Mouse (Mus musculus) forebrain, embryonic 14.5 days (tissue): ENCODE results near the gene Adm2. TPM values are rescaled to one million over a fixed set of nuclear protein-coding genes. Genes with fewer than 3 reads are reported as not detected.
A peak's percentile ranks its signal among the peaks of the same experiment; 100 is the strongest.

ENCODE experiments used
- ATAC-seq: fragments of 200-750 bp; cut with Nextera tagmentation; 2 replicates; pipeline ENCODE4 v1.8.0; 2017; ENCODE audit warnings: mild to moderate bottlenecking, moderate library complexity
- DNase-seq: peaks from one replicate; pipeline ENCODE4 v3.0.0-alpha.2; 2015; ENCODE audit warnings: low spot score
- H3K27ac ChIP-seq: fragments of 300-500 bp; sonication (generic); 2 replicates; pipeline ENCODE4 v1.5.1; 2014; ENCODE audit warnings: low read depth, mild to moderate bottlenecking, control low read depth, low read length, moderate library complexity
- H3K27me3 ChIP-seq: fragments of 300-500 bp; sonication (generic); replicated peaks from 2 replicates; pipeline ENCODE4 v1.6.1; 2014; ENCODE audit warnings: low read length, control low read depth, mixed read lengths; ENCODE audit not compliant: control insufficient read depth, insufficient read depth
- H3K36me3 ChIP-seq: fragments of 300-500 bp; sonication (generic); 2 replicates; pipeline ENCODE4 v1.6.1; 2014; ENCODE audit warnings: low read length, control low read depth; ENCODE audit not compliant: control insufficient read depth, insufficient read depth
- H3K4me1 ChIP-seq: fragments of 300-500 bp; sonication (generic); 2 replicates; pipeline ENCODE4 v1.6.1; 2014; ENCODE audit warnings: antibody characterized with exemption, low read length, control low read depth; ENCODE audit not compliant: control insufficient read depth, insufficient read depth
- H3K4me2 ChIP-seq: fragments of 300-500 bp; sonication (generic); 2 replicates; pipeline ENCODE4 v1.6.1; 2014; ENCODE audit warnings: mild to moderate bottlenecking, control low read depth, low read length
- H3K4me3 ChIP-seq: fragments of 300-500 bp; sonication (generic); 2 replicates; pipeline ENCODE4 v1.5.1; 2014; ENCODE audit warnings: low read depth, low read length, control low read depth
- H3K9ac ChIP-seq: fragments of 300-500 bp; sonication (generic); 2 replicates; pipeline ENCODE4 v1.6.1; 2014; ENCODE audit warnings: mild to moderate bottlenecking, low read length, control low read depth, moderate library complexity
- H3K9me3 ChIP-seq: fragments of 300-500 bp; sonication (generic); replicated peaks from 2 replicates; pipeline ENCODE4 v1.6.1; 2016; ENCODE audit warnings: low read length, control low read depth, mixed read lengths; ENCODE audit not compliant: control insufficient read depth
- WGBS: fragments of 180-500 bp; shearing (Covaris S2); extraction: QIAGEN DNeasy Blood & Tissue Kit; methylation state at CpG from one replicate; pipeline ENCODE4 v1.1.7; 2014; 5-methylcytosine and 5-hydroxymethylcytosine counted together
- polyA plus RNA-seq: library from polyadenylated mRNA; unstranded; fragments of >200 nt; fragmentation: Nextera tagmentation; extraction: Ambion mirVana; gene quantifications from 2 replicates; pipeline ENCODE4 v1.2.1, GENCODE M21; 2014

The Adm2 gene
- polyA plus RNA-seq, 1 experiment from 2014 or later = not detected

DNA sequence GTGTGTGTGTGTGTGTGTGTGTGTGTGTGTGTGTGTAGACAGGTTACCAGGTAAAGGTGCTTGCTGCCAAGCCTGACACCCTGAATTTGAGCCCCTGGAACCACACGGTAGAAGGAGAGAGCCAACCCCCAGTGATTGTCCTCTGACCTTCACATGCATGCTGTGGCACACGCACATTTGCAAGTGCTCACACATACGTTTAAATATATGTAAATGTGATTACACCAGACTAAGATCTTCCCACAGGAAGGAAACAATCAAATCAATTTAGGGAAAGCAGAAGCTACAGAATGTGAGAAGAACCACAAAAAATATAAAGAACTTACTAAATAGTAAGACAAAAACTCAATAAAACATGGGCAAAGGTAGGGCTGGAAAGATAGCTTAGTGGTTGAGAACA is 17.6 kb downstream of the Adm2 start:
- ATAC-seq (no peak), DNase-seq (no peak)
- Histone ChIP-seq H3K27me3 (no peaks in the 10 kb centered on the region), H3K36me3 (no peaks in the 10 kb centered on the region), H3K9ac (no peak overlapping the region), H3K4me2 (no peak overlapping the region), H3K9me3 (no peaks in the 10 kb centered on the region), H3K4me3 (no peak overlapping the region), H3K4me1 (no peaks in the 10 kb centered on the region), H3K27ac (no peak overlapping the region)
- WGBS = 88% methylated on average over 3 of the region's 3 CpGs

DNA sequence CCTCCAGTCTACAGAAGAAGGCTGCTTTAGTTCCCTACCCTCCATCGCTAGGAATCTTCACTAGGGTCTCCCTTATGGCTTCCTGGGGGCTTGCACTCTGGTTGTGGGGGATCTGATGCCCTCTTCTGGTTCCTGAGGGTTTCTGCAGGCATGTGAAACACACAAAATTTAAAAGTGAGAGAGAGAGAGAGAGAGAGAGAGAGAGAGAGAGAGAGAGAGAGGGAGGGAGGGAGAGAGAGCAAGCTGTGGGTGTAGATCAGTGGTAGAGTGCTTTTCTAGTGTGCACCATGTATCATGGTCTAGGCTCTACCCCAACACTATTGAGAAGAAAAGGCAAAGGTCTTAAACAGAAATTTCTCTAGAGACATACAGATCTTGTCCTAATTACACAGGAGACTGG is 19.2 kb downstream of the Adm2 start:
- Histone ChIP-seq H3K4me2 (no peak overlapping the region), H3K4me1 (no peaks in the 10 kb centered on the region), H3K4me3 (no peak overlapping the region), H3K27ac (no peak overlapping the region), H3K9ac (no peak overlapping the region), H3K27me3 (no peaks in the 10 kb centered on the region), H3K36me3 (no peaks in the 10 kb centered on the region), H3K9me3 (no peaks in the 10 kb centered on the region)
- ATAC-seq = no peak
- no peak for DNase-seq
- 36% methylated on average over 1 of the region's 1 CpGs for WGBS

DNA sequence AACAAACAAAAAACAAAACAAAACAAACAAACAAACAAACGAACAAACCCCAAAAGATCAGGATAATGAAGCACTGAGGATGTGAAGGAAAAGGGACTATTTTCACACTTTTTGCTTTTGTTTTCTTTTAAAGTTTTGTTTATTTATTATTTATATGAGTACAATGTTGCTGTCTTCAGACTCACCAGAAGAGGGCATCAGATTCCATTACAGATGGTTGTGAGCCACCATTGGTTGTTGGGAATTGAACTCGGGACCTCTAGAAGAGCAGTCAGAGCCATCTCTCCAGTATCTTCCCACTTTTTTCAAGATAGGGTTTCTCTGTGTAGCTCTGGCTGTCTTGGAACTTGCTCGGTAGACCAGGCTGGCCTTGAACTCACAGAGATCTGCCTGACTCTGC is 20.8 kb downstream of the Adm2 start:
- Histone ChIP-seq H3K9ac (no peak overlapping the region), H3K9me3 (no peaks in the 10 kb centered on the region), H3K4me2 (no peak overlapping the region), H3K4me3 (no peak overlapping the region), H3K4me1 (no peaks in the 10 kb centered on the region), H3K36me3 (no peaks in the 10 kb centered on the region), H3K27ac (no peak overlapping the region), H3K27me3 (no peaks in the 10 kb centered on the region)
- ATAC-seq (no peak), DNase-seq (no peak)
- WGBS = 84% methylated on average over 3 of the region's 3 CpGs

DNA sequence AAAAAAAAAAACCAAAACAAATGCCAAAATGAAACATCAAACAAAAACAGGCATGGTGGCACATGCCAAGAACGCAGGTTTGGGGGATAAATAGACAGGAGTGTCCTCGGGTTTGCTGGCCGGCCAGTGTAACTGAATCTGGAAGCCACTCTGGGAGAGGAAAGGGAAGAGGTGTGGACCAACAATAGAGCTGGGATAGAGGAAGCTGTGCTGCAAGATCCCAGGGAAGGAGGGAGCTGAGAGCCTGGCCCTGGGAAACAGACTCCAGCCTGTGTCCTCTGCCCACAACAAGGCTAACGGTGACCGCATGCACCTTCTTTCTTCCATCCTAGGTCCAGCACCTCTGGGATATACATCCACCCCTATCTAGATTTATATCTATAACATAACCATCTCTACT is 27.9 kb downstream of the Adm2 start:
- DNase-seq (no peak), ATAC-seq (no peak)
- Histone ChIP-seq H3K27me3 (no peaks in the 10 kb centered on the region), H3K4me2 (no peak overlapping the region), H3K9me3 (no peaks in the 10 kb centered on the region), H3K4me1 (peaks cover 7% of the 10 kb centered on the region), H3K4me3 (no peak overlapping the region), H3K9ac (no peak overlapping the region), H3K36me3 (peaks cover 46% of the 10 kb centered on the region), H3K27ac (no peak overlapping the region)
- WGBS = 86% methylated on average over 5 of the region's 5 CpGs

DNA sequence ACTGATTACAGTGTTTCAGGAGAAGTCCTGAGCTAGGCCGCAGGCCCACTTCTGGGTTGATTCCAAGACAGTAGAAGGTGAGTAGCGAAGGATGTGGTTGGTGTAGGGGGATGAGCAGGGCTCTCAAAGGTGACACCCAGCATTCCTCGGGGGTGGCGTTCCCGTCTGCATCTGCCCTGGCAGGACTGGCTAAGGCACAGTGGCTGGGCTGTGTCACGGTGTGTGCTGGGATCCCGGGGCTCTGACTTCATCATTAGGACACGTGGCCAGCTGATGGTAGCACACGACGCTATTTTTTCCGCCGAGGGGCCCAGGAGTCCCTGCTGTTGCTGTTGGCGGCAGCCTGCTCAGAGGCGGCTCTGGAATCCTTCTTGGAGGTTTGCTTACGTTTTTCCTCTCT is 28.8 kb downstream of the Adm2 start:
- H3K9ac ChIP-seq = no peak overlapping the region
- H3K4me2 ChIP-seq = no peak overlapping the region
- H3K4me1 ChIP-seq = peaks cover 7% of the 10 kb centered on the region
- 92% methylated on average over 15 of the region's 15 CpGs for WGBS
- H3K9me3 ChIP-seq = no peaks in the 10 kb centered on the region
- H3K36me3 ChIP-seq = peaks cover 46% of the 10 kb centered on the region
- no peak overlapping the region for H3K27ac ChIP-seq
- no peak overlapping the region for H3K4me3 ChIP-seq
- no peaks in the 10 kb centered on the region for H3K27me3 ChIP-seq
- DNase-seq (no peak), ATAC-seq (no peak)

DNA sequence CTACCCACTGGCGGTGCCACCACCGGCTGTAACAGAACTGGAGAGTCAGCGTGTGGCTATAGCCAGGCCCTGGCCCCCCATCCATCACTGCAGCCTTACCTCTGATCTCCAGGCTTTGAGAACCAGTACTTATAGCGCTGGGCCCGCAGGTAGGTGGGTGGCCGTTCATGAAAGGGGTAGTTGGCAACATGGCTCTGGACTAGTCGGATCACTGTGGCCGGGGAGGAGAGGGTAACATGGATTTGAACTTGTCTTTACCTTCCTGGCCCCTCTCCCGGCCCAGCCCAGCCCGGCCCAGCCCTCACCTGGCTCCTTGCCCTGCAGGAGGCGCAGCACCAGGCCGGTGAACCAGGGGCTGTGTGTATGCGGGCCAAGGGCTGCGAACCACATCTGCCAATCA is 29.5 kb downstream of the Adm2 start:
- Histone ChIP-seq H3K4me1 (peaks cover 8% of the 10 kb centered on the region), H3K9me3 (no peaks in the 10 kb centered on the region), H3K27me3 (no peaks in the 10 kb centered on the region), H3K4me3 (no peak overlapping the region), H3K9ac (no peak overlapping the region), H3K36me3 (peaks cover 46% of the 10 kb centered on the region), H3K4me2 (no peak overlapping the region), H3K27ac (no peak overlapping the region)
- no peak for ATAC-seq
- WGBS = 97% methylated on average over 14 of the region's 14 CpGs
- DNase-seq = no peak

DNA sequence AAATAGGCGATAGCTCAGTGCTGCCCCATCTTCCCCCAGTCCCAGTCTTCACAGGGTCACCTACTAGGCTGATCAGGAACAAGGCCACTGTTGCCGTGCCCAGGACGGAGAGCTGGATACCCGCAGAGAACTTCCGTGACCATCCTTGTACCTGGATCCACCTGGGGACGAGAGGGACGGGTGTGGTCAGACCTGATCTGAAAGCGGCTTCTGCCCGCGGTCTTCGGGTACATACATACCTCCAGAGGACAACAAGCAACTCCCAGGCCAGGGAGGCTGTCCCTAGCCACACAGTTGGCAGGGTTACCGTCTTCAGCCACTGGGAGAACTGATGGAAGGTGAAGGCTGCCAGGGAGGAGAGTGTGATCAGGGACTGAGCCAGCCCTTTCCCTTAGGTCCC is 30.3 kb downstream of the Adm2 start:
- Histone ChIP-seq H3K27me3 (no peaks in the 10 kb centered on the region), H3K9me3 (no peaks in the 10 kb centered on the region), H3K9ac (no peak overlapping the region), H3K4me3 (no peak overlapping the region), H3K27ac (no peak overlapping the region), H3K4me2 (no peak overlapping the region), H3K4me1 (peaks cover 14% of the 10 kb centered on the region), H3K36me3 (peaks cover 46% of the 10 kb centered on the region)
- DNase-seq (no peak), ATAC-seq (no peak)
- WGBS = 97% methylated on average over 12 of the region's 12 CpGs

DNA sequence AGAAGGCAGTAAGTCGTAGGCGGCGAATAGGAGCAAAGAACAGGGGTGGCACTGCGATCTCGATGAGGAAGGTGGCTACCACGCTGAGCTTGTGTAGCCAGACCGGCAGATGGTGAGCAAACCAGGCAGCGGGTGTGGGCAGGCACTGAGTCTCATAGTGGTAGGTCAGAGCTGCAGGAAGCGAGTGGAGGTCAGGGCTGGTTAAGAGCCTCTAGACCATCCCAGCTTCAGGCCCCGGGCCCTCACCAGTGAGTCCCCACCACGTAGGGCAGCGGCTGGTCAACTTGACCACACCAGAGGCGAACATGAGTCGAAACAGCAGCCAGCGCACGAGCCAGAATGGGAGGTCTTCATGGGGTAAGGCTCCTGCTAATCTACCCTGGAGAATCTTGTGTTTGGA is 31.3 kb downstream of the Adm2 start:
- Histone ChIP-seq H3K36me3 (peaks cover 49% of the 10 kb centered on the region), H3K27me3 (no peaks in the 10 kb centered on the region), H3K4me3 (no peak overlapping the region), H3K9me3 (no peaks in the 10 kb centered on the region), H3K9ac (no peak overlapping the region; the same call in 1 of the 2 replicates), H3K27ac (no peak overlapping the region), H3K4me2 (no peak overlapping the region), H3K4me1 (peaks cover 14% of the 10 kb centered on the region)
- DNase-seq = no peak
- no peak for ATAC-seq
- WGBS = 96% methylated on average over 16 of the region's 16 CpGs

DNA sequence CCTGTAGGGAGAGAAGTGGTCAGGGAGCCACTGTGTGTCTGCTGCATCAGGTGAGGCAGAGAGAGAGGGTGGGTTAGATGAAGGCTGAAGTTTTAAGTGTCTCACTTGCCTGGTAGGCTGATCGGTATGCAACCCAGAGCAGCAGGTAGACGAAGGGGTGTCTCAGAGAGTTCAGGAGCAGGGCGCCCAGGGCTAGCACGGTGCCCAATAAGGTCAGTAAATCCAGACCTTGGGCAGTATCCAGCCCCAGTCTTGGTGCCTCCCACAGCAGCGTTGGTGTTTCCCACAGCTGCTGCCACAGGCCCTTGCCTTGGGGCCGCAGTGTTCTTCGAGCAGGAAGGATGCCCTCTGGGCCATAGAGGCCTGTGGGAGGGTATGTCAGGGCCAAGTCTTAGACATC is 31.9 kb downstream of the Adm2 start:
- DNase-seq (no peak), ATAC-seq (no peak)
- 80% methylated on average over 7 of the region's 7 CpGs for WGBS
- Histone ChIP-seq H3K27me3 (no peaks in the 10 kb centered on the region), H3K36me3 (peaks cover 48% of the 10 kb centered on the region), H3K4me2 (peak overlapping the region; percentile 73), H3K4me1 (peaks cover 14% of the 10 kb centered on the region), H3K27ac (no peak overlapping the region), H3K4me3 (peak overlapping the region; percentile 83), H3K9ac (peak overlapping the region; percentile 83), H3K9me3 (no peaks in the 10 kb centered on the region)
